Mouse (Mus musculus) heart, postnatal 36 days (tissue): ENCODE results near the gene Etfrf1. TPM values are rescaled to one million over a fixed set of nuclear protein-coding genes. Genes with fewer than 3 reads are reported as not detected.

Source experiments
- total RNA-seq, 2 experiments: library from RNA; stranded (reverse); gene quantifications; 2 replicates each; pipeline ENCODE4 v1.2.3; 2021

Etfrf1 gene
- total RNA-seq, 2 experiments from 2014 or later: 103 to 119 TPM

Other genes with a start within 250 kb of the Etfrf1 start
- gene Bcat1, start 134.9 kb upstream of the Etfrf1 start, total RNA-seq: 1 to 10 TPM in 1 of 2 experiments, under 1 TPM in 1; 0.69 to 1.5 TPM
- 1 to 10 TPM; 1.5 to 1.7 TPM for gene Lrmp, start 95.5 kb upstream of the Etfrf1 start, total RNA-seq
- gene Casc1, start 129 bp upstream of the Etfrf1 start, total RNA-seq: 1 to 10 TPM; 1.1 to 1.4 TPM
- gene Kras, start 39.1 kb downstream of the Etfrf1 start, total RNA-seq: 10 to 100 TPM; 29.2 to 32.5 TPM